ENCODE assay signal across 11 mouse cellular contexts in the genomic region with DNA sequence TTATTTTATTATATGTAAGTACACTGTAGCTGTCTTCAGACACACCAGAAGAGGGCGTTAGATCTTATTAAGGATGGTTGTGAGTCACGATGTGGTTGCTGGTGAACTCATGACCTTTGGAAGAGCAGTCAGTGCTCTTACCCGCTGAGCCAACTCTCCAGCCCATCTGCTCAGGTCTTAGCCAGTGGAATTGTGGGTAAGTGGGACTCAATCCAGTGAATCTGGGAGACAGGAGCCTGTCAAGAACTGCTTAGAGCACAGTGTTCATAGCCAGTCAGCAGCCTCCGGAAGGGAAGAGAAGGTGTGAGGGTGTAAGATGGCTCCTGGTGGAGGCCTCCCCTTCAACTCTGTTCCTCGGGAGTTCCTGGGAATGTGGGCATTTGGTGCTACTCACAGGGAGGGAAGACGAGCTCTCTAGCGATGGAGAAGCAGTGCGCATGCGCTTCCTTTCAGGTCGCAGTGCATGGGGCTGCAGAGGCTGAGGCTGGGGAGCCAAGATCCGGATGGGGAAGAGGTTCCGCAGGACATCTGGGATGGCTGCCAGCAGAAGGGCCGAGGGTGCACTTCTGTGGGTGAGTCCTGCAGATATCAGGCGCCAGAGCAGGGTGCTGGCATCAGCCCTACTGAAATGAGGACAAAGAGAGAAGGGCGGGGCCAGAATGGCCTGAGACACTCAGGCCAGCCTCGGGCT. TPM values are rescaled to one million over a fixed set of nuclear protein-coding genes. Genes with fewer than 3 reads are reported as not detected.
DNase-seq lines count a peak whose midpoint lies in the region.
"Had no signal": no experiment of that assay in that cellular context is flagged by ENCODE, and none has a peak within 500 bp of the region (broad histone marks: within the 10 kb centered on the region; RNA-seq: fewer than 3 reads in every experiment).

No protein-coding gene starts in this region.

- H3K4me3 ChIP-seq in forebrain, embryonic 10.5 days = no peak overlapping the region

- no peaks in the 10 kb centered on the region for H3K9me3 ChIP-seq in forebrain, embryonic 10.5 days

- H3K27me3 ChIP-seq in forebrain, embryonic 10.5 days (ENCODE audit: poor library complexity, severe bottlenecking) = no peaks in the 10 kb centered on the region

- H3K36me3 ChIP-seq in forebrain, embryonic 10.5 days (replicated peaks) = no peaks in the 10 kb centered on the region

- H3K27ac ChIP-seq in forebrain, embryonic 10.5 days = no peak overlapping the region

- WGBS in forebrain, embryonic 10.5 days = 71% methylated on average over 16 of the region's 16 CpGs

- peak; percentile 38 to 68 for DNase-seq in adrenal gland, adult (ENCODE audit: inconsistent age in 2 of 2, low spot score in 1 of 2)
- no peak for DNase-seq in adrenal gland, postnatal 4 days (ENCODE audit: low spot score in 2 of 2)
- peak; percentile 44 for DNase-seq in ovary, postnatal 36 days (ENCODE audit: low spot score)
- no peak for DNase-seq in ovary, postnatal 14 days (ENCODE audit: low spot score)
- DNase-seq in gastrocnemius, postnatal 25 days = peak; percentile 26
- DNase-seq in lung, postnatal 14 days = peak; percentile 66
- no peak for DNase-seq in spleen, adult 18-20 months
- no peak for DNase-seq in forebrain, embryonic 10.5 days (ENCODE audit: extremely low spot score, low spot score)

- H3K4me1 ChIP-seq in forebrain, embryonic 10.5 days = peaks cover 6% of the 10 kb centered on the region

RNA-seq across cellular contexts. Expression of a gene that starts 8.3 kb away (rescaled TPM):
- not detected for total RNA-seq in adrenal gland, postnatal 4 days (2021)
- not detected for total RNA-seq in gastrocnemius, postnatal 25 days (2021)
- not detected in 2 replicates for polyA plus RNA-seq in forebrain, embryonic 10.5 days (2016; fragmentation: Nextera tagmentation; extraction: Ambion mirVana)
- total RNA-seq: left cerebral cortex, adult 18-20 months had no signal
- polyA plus RNA-seq: cortical plate, adult 2 months; neural tube, embryonic 14.5 days had no signal

RNA-seq across cellular contexts. Expression of a gene that starts 25.7 kb away (rescaled TPM):
- total RNA-seq in adrenal gland, postnatal 4 days (2021) = 1 to 10 TPM; 6.0 to 10.0 TPM
- total RNA-seq in gastrocnemius, postnatal 25 days (2021) = not detected
- polyA plus RNA-seq in forebrain, embryonic 10.5 days (2016; fragmentation: Nextera tagmentation; extraction: Ambion mirVana) = 9.3 and 10.6 TPM in 2 replicates

RNA-seq across cellular contexts. Expression of a gene that starts 36.4 kb away (rescaled TPM):
- 1 to 10 TPM; 4.0 to 5.5 TPM for total RNA-seq in adrenal gland, postnatal 4 days (2021)
- 10 to 100 TPM in 1 of 2 experiments, 1 to 10 TPM in 1; 6.7 to 12.8 TPM for total RNA-seq in gastrocnemius, postnatal 25 days (2021)
- polyA plus RNA-seq in forebrain, embryonic 10.5 days (2016; fragmentation: Nextera tagmentation; extraction: Ambion mirVana) = 1.5 and 1.8 TPM in 2 replicates

Comparison
In these comparisons a context has a peak if more than half of its experiments do, and no peak if none do; other contexts are left out.
1. DNase-seq: peak in adrenal gland, adult (2 of 2), ovary, postnatal 36 days (single experiment), gastrocnemius, postnatal 25 days (single experiment) and lung, postnatal 14 days (single experiment); none in adrenal gland, postnatal 4 days (0 of 2), ovary, postnatal 14 days (single experiment), spleen, adult 18-20 months (0 of 2) and forebrain, embryonic 10.5 days (single experiment).
2. RNA of a gene that starts 25.7 kb away (total RNA-seq): 6.0 to 10.0 TPM in adrenal gland, postnatal 4 days; not detected in gastrocnemius, postnatal 25 days; every median in the first group is over 4 times any median in the second.